Mouse (Mus musculus): ENCODE measurements around the gene Snx6.
"Not testable (repeated sequence)": the region's sequence is repeated elsewhere in the genome, so short reads cannot be mapped to it uniquely, and the experiment has no call there.

The Snx6 gene

DNA sequence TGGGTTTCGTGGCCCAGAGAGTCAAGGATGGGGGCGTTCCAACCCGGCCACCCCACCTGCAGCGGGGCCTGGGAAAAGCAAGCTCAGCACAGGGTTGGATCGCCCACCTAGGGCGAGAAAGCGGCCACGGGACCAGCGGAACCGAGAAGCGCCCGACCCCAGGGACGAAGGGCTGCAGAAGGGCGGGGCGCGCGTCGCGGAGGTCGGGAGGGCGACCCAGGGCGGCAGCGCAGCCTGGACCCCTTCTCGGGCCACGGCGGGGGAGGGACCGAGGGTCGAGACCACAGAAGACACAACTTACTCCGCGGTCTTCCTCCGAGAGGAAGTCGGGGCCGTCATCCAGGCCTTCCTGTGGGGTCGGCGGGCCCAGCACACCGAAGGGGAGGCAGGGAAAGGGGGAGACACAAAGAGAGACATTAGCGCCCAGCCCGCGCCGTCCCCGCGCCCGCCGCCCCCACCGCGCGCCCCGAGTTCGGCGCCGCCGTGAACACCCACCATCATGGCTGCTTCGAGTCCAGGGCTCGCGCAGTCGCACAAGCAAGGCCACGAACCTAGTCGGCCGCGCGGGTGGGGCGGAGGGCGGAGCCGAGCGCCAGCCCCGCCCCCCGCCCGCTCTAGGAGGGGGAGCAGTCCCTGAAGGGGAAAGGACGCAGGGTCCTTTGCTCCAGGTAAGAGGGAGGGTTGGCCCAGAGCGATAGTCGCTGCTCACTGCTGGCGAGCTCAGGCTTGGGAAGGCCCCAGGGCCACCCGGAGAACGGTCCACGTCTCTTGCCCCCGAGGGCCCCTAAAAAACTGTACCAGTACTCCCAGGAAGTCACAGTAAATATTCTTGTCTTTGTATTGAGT, at the start of gene Snx6:
Gene Snx6 (minus strand): TSS at position 551 of the 846 bp plus-strand sequence.
- peak; percentile 91 for DNase-seq (ENCODE audit: low read depth, low spot score)

DNA sequence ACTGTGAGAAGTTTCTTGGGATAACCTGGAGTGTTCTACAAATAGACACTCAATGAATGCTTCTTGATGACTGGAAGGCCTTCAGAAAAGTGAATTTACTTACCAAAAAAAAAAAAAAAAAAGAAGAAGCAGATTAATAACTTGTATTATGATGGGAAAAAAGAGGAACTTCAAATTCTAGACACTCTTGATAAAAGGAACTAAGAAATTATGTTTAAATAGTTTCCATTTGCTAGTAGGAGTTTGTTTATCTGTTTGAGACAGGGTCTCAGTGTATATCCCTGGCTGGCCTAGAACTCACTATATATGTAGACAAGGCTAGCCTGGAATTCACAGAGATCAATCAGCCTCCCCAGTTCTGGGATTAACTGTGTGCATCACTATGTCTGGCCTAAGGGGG, 48.9 kb upstream of the Snx6 start:
- DNase-seq (ENCODE audit: low read depth, low spot score) = no peak

- DNase-seq (ENCODE audit: low read depth, low spot score) = no peak
These were observed 46.1 kb upstream of the Snx6 start for GRCm38 (mm10) chr12:54841576-54841975.

GRCm38 (mm10) chr12:54839815-54840214, 44.3 kb upstream of the Snx6 start:
- DNase-seq (ENCODE audit: low read depth, low spot score) = no peak

DNA sequence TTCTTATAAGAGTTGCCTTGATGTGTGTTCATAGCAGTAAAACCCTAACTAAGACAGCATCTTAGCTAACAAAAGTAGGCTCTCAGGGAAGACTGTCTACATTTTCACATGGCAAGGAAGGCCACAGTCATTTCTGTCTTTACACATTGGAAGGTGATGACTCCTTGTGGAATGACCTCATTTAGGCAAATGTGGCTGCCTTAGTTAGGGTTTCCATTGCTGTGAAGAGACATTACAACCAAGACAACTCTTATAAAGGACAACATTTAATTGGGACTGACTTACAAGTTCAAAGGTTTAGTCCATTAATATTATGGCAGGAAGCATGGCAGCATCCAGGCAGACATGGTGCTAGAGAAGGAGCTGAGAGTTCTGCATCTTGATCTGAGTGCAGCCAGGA, 43.4 kb upstream of the Snx6 start:
- DNase-seq (ENCODE audit: low read depth, low spot score) = no peak

DNA sequence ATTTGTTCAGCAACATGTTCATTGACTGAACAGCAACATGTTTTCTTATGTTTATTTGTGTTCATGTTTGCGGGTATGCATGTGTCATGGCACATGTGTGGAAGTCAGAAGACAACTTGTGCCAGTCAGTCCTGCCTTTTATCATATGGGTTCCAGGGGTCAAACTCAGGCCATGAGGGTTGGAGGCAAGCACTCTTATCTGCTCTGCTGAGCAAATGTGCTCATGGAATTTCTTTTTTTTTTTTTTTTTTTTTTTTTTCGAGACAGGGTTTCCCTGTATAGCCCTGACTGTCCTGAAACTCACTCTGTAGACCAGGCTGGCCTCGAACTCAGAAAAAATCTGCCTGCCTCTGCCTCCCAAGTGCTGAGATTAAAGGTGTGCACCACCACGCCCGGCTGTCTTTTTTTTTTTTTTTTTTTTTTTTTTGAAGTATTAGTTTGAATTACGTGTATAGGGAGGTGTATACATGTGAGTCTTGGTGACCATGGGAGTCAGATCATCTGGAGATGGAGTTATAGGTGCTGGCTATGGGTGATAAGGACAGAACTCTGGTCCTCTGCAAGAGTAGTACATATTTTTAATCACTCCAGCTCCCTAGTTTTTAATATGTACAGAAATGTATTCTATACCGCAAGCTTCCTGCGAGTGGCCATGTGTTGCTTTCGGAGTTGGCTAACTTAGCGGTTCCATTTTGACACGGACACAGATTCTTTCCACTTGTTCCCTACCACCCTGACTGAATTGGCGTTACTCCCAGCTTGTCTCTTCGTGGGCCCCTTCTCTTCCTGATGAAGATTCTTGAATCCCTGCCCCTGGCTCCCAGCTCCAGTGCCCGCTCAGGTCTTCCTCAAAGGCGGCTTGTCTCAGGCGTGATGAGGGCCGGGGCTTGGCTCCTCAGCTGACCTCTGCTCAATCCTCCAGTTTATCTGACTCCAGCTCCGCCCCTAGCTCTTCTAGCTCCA, 40.4 kb upstream of the Snx6 start:
- no peak for DNase-seq (ENCODE audit: low read depth, low spot score)

DNA sequence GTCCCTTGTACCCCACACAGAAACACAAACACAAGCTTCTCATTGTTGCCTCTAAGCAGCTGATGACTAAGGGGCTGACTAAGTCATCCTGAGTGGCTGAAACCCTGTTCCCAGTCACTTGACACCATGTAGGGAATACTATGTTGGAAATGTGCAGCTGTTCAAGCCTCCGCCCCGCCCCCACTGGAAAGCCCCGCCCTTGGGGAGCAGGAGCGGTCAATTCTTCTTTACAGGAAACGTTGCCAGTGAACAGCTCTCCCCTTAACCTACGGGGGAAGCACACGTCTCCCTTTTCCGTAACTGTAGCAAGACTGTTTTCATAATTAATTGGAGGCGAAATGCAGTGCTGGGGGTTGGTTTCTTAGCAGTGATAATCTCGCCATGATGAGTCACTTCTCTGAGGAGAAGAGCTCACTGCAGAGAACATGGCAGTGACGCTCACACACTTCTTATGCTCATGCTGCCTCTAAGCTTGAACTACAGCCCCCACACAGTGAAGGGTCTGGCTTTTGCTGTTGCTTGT, 39.5 kb upstream of the Snx6 start:
- peak; percentile 87 for DNase-seq (ENCODE audit: low read depth, low spot score)

GRCm38 (mm10) chr12:54833856-54834399, 38.4 kb upstream of the Snx6 start:
- DNase-seq (ENCODE audit: low read depth, low spot score) = no peak

DNA sequence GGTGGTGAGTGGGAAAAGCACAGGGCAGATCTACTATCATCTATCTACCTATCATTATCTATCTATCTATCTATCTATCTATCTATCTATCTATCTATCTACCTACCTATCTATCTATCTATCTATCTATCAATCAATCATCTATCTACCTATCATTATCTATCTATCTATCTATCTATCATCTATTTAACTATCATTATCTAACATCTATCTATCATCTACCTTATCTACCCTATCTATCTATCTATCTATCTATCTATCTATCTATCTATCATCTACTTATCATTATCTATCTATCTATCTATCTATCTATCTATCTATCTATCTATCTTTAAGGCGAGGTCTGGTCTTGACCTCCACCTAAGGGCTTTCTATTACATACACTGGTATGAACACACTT, 36.4 kb upstream of the Snx6 start:
- DNase-seq (ENCODE audit: low read depth, low spot score) = not testable (repeated sequence)

DNA sequence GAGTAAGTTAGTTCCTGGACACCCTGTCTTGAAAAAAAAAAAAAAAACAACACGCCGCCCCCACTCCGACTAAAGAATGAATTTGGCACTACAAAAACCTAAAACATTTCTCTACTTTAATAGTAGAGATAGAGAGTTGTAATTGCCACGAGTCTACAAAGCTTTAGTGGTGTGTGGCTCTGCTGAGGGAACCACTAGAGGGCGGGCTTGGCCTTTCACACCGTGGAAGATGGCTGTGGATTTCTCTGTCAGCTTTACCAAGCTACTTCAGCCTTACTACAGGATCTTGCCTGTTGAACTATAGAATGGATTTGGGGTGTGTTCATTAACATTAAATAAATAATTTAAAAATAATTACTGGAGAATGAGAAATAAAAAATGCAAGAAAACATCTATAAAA, 35.1 kb upstream of the Snx6 start:
- DNase-seq (ENCODE audit: low read depth, low spot score) = peak; percentile 73

DNA sequence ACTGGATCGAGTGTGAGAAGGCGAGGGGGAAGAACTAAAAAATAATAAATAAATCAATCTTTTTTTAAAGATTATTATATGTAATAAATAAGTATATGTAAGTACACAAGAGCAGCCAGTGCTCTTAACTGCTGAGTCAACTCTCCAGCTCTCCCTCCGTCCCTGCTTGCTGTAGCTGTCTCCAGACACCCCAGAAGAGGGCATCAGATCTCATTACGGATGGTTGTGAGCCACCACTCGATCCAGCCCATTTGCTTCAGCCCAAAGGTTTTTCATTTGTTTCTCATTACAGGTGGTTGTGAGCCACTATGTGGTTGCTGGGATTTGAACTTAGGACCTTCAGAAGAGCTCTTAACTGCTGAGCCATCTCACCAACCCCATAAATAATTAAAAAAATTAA, 34.4 kb upstream of the Snx6 start:
- no peak for DNase-seq (ENCODE audit: low read depth, low spot score)

DNA sequence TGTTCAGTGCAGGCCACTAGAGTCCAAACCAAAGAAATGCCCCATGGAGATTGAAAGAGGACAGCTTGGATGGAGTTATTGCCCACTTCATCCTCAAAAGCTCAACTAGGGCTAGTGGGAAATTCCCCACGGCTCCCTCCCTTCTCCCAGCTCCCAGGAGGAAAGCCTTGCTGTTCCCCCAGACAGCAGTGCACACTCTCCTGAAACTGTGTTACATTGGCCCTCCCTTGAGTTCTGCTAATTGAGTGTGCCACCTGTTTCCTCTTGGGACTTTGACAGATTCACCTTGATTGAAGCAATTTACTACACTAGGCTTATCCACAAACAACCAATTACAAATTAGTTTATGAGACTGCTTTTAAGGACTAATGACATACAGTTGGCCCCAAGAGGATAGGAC, 32.5 kb upstream of the Snx6 start:
- no peak for DNase-seq (ENCODE audit: low read depth, low spot score)

- DNase-seq (ENCODE audit: low read depth, low spot score) = peak; percentile 77
These were observed 29.7 kb upstream of the Snx6 start for GRCm38 (mm10) chr12:54825202-54825601.

GRCm38 (mm10) chr12:54822836-54823426, 27.4 kb upstream of the Snx6 start:
- DNase-seq (ENCODE audit: low read depth, low spot score) = no peak

- no peak for DNase-seq (ENCODE audit: low read depth, low spot score)
These were observed 25.2 kb upstream of the Snx6 start for GRCm38 (mm10) chr12:54820684-54821161.

GRCm38 (mm10) chr12:54819181-54819935, 23.9 kb upstream of the Snx6 start:
- no peak for DNase-seq (ENCODE audit: low read depth, low spot score)

DNA sequence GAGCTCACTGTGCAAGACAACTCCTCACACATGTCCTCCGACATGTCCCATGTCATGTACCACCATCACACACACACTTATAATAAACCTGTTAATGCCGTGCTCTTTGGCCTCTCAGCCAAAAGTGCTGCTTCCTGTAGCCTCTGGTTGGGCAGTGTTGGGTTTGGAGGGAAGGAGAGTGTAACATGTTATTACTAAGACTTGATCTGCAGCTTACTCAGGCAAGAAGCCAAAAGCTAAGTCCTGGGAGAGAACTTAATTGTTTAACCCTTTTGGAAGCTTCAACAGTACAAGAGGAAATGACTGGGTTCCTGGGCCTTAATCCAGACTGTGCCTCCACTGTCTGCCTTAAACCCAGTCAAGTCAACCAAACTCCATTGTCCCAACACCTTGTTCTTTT, 14.6 kb upstream of the Snx6 start:
- DNase-seq (ENCODE audit: low read depth, low spot score) = no peak

- DNase-seq (ENCODE audit: low read depth, low spot score) = no peak
These were observed 12.0 kb upstream of the Snx6 start for GRCm38 (mm10) chr12:54807481-54807880.

GRCm38 (mm10) chr12:54806131-54806530, 10.6 kb upstream of the Snx6 start:
- peak; percentile 21 for DNase-seq (ENCODE audit: low read depth, low spot score)

DNA sequence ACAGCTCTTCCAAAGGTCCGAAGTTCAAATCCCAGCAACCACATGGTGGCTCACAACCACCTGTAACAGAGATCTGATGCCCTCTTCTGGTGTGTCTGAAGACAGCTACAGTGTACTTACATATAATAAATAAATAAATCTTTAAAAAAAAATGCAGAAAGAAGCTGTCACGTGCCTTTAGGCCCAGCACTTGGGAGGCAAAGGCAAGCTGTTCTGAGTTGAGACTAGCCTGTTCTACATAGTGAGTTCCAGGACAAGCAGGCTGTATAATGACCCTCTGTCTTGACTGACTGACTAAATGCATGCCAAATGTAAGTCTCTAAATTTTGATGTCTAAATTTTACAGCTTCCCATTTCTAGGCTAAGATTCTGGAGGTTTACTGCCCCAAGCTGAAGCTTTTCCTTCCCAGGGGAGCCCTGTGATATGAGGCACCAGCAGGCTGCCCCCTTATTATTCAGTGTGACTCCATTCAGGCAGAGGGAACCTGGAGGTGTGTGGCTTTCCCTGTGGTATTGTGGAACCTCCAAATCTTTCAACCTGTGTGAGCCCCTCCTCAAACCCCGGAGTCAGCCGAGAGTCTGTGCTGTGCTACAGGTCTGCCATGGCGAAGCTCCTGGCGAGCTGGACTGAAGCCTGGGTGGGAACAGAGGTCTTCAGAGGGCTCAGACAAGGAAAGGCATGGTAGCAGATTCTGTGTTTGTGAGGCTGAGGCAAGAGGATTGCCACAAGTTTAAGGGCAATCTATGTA, 9.9 kb upstream of the Snx6 start:
- no peak for DNase-seq (ENCODE audit: low read depth, low spot score)

All from R1 (cell line).